Mouse (Mus musculus) stomach, embryonic 14.5 days (tissue): Measurements from ENCODE around the gene Egfl7. TPM values are rescaled to one million over a fixed set of nuclear protein-coding genes. Genes with fewer than 3 reads are reported as not detected.

ENCODE experiments used
- ATAC-seq: fragments of 200-750 bp; cut with Nextera tagmentation; 2 replicates; pipeline ENCODE4 v1.8.0; 2017; ENCODE audit warnings: low read depth, moderate TSS enrichment; ENCODE audit not compliant: insufficient number of reproducible peaks, insufficient read depth, low FRiP score
- H3K27ac ChIP-seq: fragments of 300-500 bp; sonication (generic); 2 replicates; pipeline ENCODE4 v1.5.1; 2014; ENCODE audit warnings: mild to moderate bottlenecking, low read length, moderate library complexity, mixed read lengths
- H3K27me3 ChIP-seq: fragments of 300-500 bp; sonication (generic); 2 replicates; pipeline ENCODE4 v1.6.1; 2014; ENCODE audit warnings: low read length, control low read depth, mixed read lengths; ENCODE audit not compliant: control insufficient read depth, insufficient read depth
- H3K36me3 ChIP-seq: fragments of 300-500 bp; sonication (generic); 2 replicates; pipeline ENCODE4 v1.6.1; 2014; ENCODE audit warnings: mild to moderate bottlenecking, control low read depth, low read length, moderate library complexity, mixed read lengths; ENCODE audit not compliant: control insufficient read depth, insufficient read depth
- H3K4me1 ChIP-seq: fragments of 300-500 bp; sonication (generic); 2 replicates; pipeline ENCODE4 v1.6.1; 2014; ENCODE audit warnings: low read length, control low read depth, mixed read lengths; ENCODE audit not compliant: control insufficient read depth, insufficient read depth
- H3K4me2 ChIP-seq: fragments of 300-500 bp; sonication (generic); replicated peaks from 2 replicates; pipeline ENCODE4 v1.6.1; 2014; ENCODE audit warnings: low read depth, low read length, control low read depth
- H3K4me3 ChIP-seq: fragments of 300-500 bp; sonication (generic); 2 replicates; pipeline ENCODE4 v1.5.1; 2014; ENCODE audit warnings: low read depth, low read length, control low read depth
- H3K9ac ChIP-seq: fragments of 300-500 bp; sonication (generic); replicated peaks from 2 replicates; pipeline ENCODE4 v1.6.1; 2014; ENCODE audit warnings: low read depth, mild to moderate bottlenecking, control low read depth, low read length, moderate library complexity, mixed read lengths
- H3K9me3 ChIP-seq: fragments of 300-500 bp; sonication (generic); 2 replicates; pipeline ENCODE4 v1.6.1; 2016; ENCODE audit warnings: low read depth, low read length, control low read depth; ENCODE audit not compliant: control insufficient read depth
- WGBS: fragments of 180-500 bp; shearing (Covaris S2); extraction: QIAGEN DNeasy Blood & Tissue Kit; methylation state at CpG from one replicate; pipeline ENCODE4 v1.1.7; 2014; 5-methylcytosine and 5-hydroxymethylcytosine counted together
- polyA plus RNA-seq: library from polyadenylated mRNA; unstranded; fragments of >200 nt; fragmentation: Nextera tagmentation; extraction: Ambion mirVana; gene quantifications from 2 replicates; pipeline ENCODE4 v1.2.1, GENCODE M21; 2014

Egfl7 gene
- polyA plus RNA-seq, 1 experiment from 2014 or later: 113 TPM

GRCm38 (mm10) chr2:26627921-26628739, 48.3 kb downstream of the Egfl7 start, which contains the start of gene Fam69b:
Gene Fam69b (plus strand): TSS chr2:26628457.
- peaks cover 10% of the 10 kb centered on the region for H3K4me1 ChIP-seq
- no peaks in the 10 kb centered on the region for H3K36me3 ChIP-seq
- H3K9me3 ChIP-seq: no peaks in the 10 kb centered on the region
- ATAC-seq: peak; percentile 63
- peak within 1 kb of the TSS; percentile 24; the same call in 1 of the 2 replicates for H3K27ac ChIP-seq
- 1% methylated on average over 52 of the region's 70 CpGs for whole genome bisulfite sequencing
- H3K9ac ChIP-seq: peak within 1 kb of the TSS; percentile 72
- H3K4me2 ChIP-seq: peak within 1 kb of the TSS; percentile 77
- H3K4me3 ChIP-seq: peak within 1 kb of the TSS; percentile 48
- H3K27me3 ChIP-seq: no peaks in the 10 kb centered on the region

GRCm38 (mm10) chr2:26628792-26629437, 49.1 kb downstream of the Egfl7 start:
- H3K27me3 ChIP-seq: no peaks in the 10 kb centered on the region
- peak overlapping the region; percentile 72 for H3K9ac ChIP-seq
- peak; percentile 20; the same call in 1 of the 2 replicates for ATAC-seq
- no peaks in the 10 kb centered on the region for H3K9me3 ChIP-seq
- peak overlapping the region; percentile 48 for H3K4me3 ChIP-seq
- H3K27ac ChIP-seq: peak overlapping the region; percentile 24; the same call in 1 of the 2 replicates
- H3K36me3 ChIP-seq: no peaks in the 10 kb centered on the region
- H3K4me2 ChIP-seq: peak overlapping the region; percentile 77
- WGBS: 22% methylated on average over 5 of the region's 5 CpGs
- H3K4me1 ChIP-seq: peaks cover 10% of the 10 kb centered on the region

GRCm38 (mm10) chr2:26632541-26633395, 53.0 kb downstream of the Egfl7 start:
- Histone ChIP-seq H3K4me3 (no peak overlapping the region), H3K4me2 (no peak overlapping the region), H3K4me1 (peaks cover 12% of the 10 kb centered on the region), H3K9me3 (no peaks in the 10 kb centered on the region), H3K27me3 (no peaks in the 10 kb centered on the region), H3K27ac (no peak overlapping the region), H3K36me3 (peaks cover 28% of the 10 kb centered on the region), H3K9ac (no peak overlapping the region)
- 81% methylated on average over 16 of the region's 16 CpGs for WGBS
- no peak for ATAC-seq

GRCm38 (mm10) chr2:26633953-26634530, 54.2 kb downstream of the Egfl7 start:
- Histone ChIP-seq H3K27me3 (no peaks in the 10 kb centered on the region), H3K4me2 (no peak overlapping the region), H3K4me3 (no peak overlapping the region), H3K9me3 (no peaks in the 10 kb centered on the region), H3K9ac (no peak overlapping the region), H3K36me3 (peaks cover 34% of the 10 kb centered on the region), H3K27ac (no peak overlapping the region), H3K4me1 (peaks cover 21% of the 10 kb centered on the region)
- WGBS: 66% methylated on average over 4 of the region's 4 CpGs
- no peak for ATAC-seq

- Histone ChIP-seq H3K4me2 (no peak overlapping the region), H3K9me3 (no peaks in the 10 kb centered on the region), H3K4me3 (no peak overlapping the region), H3K27me3 (no peaks in the 10 kb centered on the region), H3K36me3 (peaks cover 34% of the 10 kb centered on the region), H3K4me1 (peaks cover 16% of the 10 kb centered on the region), H3K9ac (no peak overlapping the region), H3K27ac (no peak overlapping the region)
- 59% methylated on average over 12 of the region's 12 CpGs for WGBS
- no peak for ATAC-seq
Measured at GRCm38 (mm10) chr2:26634629-26635488, 55.0 kb downstream of the Egfl7 start.

GRCm38 (mm10) chr2:26635489-26636324, 55.9 kb downstream of the Egfl7 start:
- 68% methylated on average over 21 of the region's 21 CpGs for WGBS
- H3K27ac ChIP-seq: no peak overlapping the region
- H3K36me3 ChIP-seq: peaks cover 34% of the 10 kb centered on the region
- ATAC-seq: no peak
- H3K9me3 ChIP-seq: no peaks in the 10 kb centered on the region
- no peak overlapping the region for H3K4me3 ChIP-seq
- H3K4me2 ChIP-seq: no peak overlapping the region
- no peaks in the 10 kb centered on the region for H3K27me3 ChIP-seq
- H3K9ac ChIP-seq: no peak overlapping the region
- H3K4me1 ChIP-seq: peaks cover 16% of the 10 kb centered on the region

- Histone ChIP-seq H3K9me3 (no peaks in the 10 kb centered on the region), H3K27me3 (no peaks in the 10 kb centered on the region), H3K4me1 (peaks cover 16% of the 10 kb centered on the region), H3K27ac (no peak overlapping the region), H3K9ac (no peak overlapping the region), H3K4me2 (no peak overlapping the region), H3K36me3 (peaks cover 34% of the 10 kb centered on the region), H3K4me3 (no peak overlapping the region)
- no peak for ATAC-seq
- WGBS: 45% methylated on average over 2 of the region's 2 CpGs
Measured at GRCm38 (mm10) chr2:26636325-26636635, 56.5 kb downstream of the Egfl7 start.
